Mouse (Mus musculus) embryonic facial prominence, embryonic 12.5 days (tissue): ENCODE data around the gene Krit1. TPM values are rescaled to one million over a fixed set of nuclear protein-coding genes. Genes with fewer than 3 reads are reported as not detected.
"Not testable (repeated sequence)": the region's sequence is repeated elsewhere in the genome, so short reads cannot be mapped to it uniquely, and the experiment has no call there.

Source experiments
- ATAC-seq: fragments of 200-750 bp; cut with Nextera tagmentation; 2 replicates; pipeline ENCODE4 v1.8.0; 2017; ENCODE audit not compliant: insufficient number of reproducible peaks, insufficient read depth, low FRiP score, low TSS enrichment
- H3K27ac ChIP-seq: fragments of 300-500 bp; sonication (generic); 2 replicates; pipeline ENCODE4 v1.5.1; 2016; ENCODE audit warnings: mild to moderate bottlenecking
- H3K27me3 ChIP-seq: fragments of 300-500 bp; sonication (generic); 2 replicates; pipeline ENCODE4 v1.6.1; 2016; ENCODE audit warnings: mild to moderate bottlenecking, moderate library complexity
- H3K36me3 ChIP-seq: fragments of 300-500 bp; sonication (generic); 2 replicates; pipeline ENCODE4 v1.6.1; 2016; ENCODE audit warnings: mild to moderate bottlenecking
- H3K4me1 ChIP-seq: fragments of 300-500 bp; sonication (generic); 2 replicates; pipeline ENCODE4 v1.6.1; 2016
- H3K4me2 ChIP-seq: fragments of 300-500 bp; sonication (generic); replicated peaks from 2 replicates; pipeline ENCODE4 v1.6.1; 2016; ENCODE audit warnings: mild to moderate bottlenecking, moderate library complexity
- H3K4me3 ChIP-seq: fragments of 300-500 bp; sonication (generic); 2 replicates; pipeline ENCODE4 v1.5.1; 2016; ENCODE audit warnings: mild to moderate bottlenecking
- H3K9ac ChIP-seq: fragments of 300-500 bp; sonication (generic); 2 replicates; pipeline ENCODE4 v1.6.1; 2016; ENCODE audit warnings: mild to moderate bottlenecking, moderate library complexity
- H3K9me3 ChIP-seq: fragments of 300-500 bp; sonication (generic); 2 replicates; pipeline ENCODE4 v1.6.1; 2016; ENCODE audit warnings: mild to moderate bottlenecking, moderate library complexity
- WGBS: fragments of 180-500 bp; shearing (Covaris S2); methylation state at CpG from one replicate; pipeline ENCODE4 v1.1.7; 2016; 5-methylcytosine and 5-hydroxymethylcytosine counted together
- polyA plus RNA-seq: library from polyadenylated mRNA; unstranded; fragments of >200 nt; fragmentation: Nextera tagmentation; extraction: Ambion mirVana; gene quantifications from 2 replicates; pipeline ENCODE4 v1.2.1, GENCODE M21; 2016

The Krit1 gene
- polyA plus RNA-seq: 67.0 and 68.9 TPM in 2 replicates

DNA sequence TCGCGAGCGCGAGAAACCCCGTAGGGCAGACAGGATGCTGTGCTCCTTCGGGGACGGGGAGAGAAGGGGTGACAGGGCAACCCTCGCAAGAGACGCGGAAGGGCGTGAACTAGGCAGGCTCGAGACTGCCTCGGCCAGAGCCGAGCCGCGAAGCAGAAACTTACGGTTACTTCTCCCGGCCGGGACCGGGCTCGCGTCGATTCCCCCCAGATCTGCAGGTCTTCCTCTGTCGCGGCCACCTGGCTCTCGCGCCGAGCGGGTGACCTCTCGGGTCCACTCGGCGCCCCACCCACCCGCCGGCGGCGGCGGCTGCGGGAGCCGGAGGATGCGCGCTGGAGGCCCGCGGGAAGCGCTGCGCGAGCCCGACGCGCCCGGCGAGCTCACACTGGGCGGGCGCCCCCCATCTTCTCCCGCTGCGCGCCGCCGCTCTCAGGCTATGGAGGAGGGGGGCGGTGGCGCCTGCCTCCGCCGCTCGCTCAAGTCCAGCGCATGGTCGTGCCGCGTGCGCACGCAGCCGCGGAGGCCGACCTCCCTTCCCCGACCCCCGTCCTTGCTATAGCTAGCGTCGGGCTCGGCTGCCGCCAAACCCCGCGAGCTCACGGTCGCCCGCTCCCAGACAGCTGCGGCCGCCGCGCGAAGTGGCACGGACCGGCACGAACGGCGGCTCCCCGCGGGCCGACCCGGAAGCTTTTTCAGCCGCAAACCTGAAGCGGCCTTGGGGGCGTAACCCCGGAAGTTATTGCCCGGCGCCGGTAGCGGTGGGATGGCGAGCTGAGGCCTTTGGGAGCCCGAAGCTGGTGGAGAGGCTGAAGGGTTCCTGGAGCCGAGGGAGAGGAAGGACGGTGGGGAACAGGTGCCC, at the start of gene Krit1, which contains the start of gene Ankib1:
Krit1 (plus strand) TSS at position 752 of the 859 bp plus-strand sequence.
Ankib1 (minus strand) TSS at position 493 of the 859 bp plus-strand sequence.
- Histone ChIP-seq H3K27ac (peak within 1 kb of the TSS; percentile 88), H3K27me3 (no peaks in the 10 kb centered on the region), H3K4me2 (peak within 1 kb of the TSS; percentile 76), H3K4me1 (peaks cover 9% of the 10 kb centered on the region; the same call in 1 of the 2 replicates), H3K9ac (peak within 1 kb of the TSS; percentile 77), H3K36me3 (no peaks in the 10 kb centered on the region), H3K9me3 (no peaks in the 10 kb centered on the region), H3K4me3 (peak within 1 kb of the TSS; percentile 93)
- ATAC-seq: peak; percentile 94
- under 1% methylated on average over 76 of the region's 109 CpGs for WGBS

DNA sequence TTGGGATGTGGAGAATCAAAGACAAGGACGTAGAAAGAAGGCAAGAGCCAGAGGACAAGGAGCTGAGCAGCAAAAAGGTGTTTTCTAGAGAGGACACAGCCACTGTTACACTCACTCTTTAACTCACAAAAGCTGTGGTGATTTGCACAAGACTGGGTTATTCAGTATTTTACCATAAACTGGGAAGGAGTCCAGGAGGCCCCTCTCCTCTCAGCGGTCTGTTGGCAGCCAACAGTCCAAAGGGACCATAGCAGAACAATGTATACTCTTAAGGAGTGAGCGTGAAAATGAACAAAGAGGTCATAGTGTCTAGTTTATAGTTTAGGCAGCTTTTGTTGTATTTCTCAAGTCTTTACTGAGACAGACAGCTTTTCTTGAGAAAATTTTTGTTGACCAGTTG, 31.5 kb upstream of the Krit1 start:
- no peaks in the 10 kb centered on the region for H3K9me3 ChIP-seq
- no peak overlapping the region for H3K4me2 ChIP-seq
- H3K4me3 ChIP-seq: no peak overlapping the region
- no peaks in the 10 kb centered on the region for H3K4me1 ChIP-seq
- H3K27ac ChIP-seq: no peak overlapping the region
- 75% methylated on average over 3 of the region's 3 CpGs for WGBS
- ATAC-seq: no peak
- H3K9ac ChIP-seq: no peak overlapping the region
- H3K27me3 ChIP-seq: no peaks in the 10 kb centered on the region
- no peaks in the 10 kb centered on the region for H3K36me3 ChIP-seq

DNA sequence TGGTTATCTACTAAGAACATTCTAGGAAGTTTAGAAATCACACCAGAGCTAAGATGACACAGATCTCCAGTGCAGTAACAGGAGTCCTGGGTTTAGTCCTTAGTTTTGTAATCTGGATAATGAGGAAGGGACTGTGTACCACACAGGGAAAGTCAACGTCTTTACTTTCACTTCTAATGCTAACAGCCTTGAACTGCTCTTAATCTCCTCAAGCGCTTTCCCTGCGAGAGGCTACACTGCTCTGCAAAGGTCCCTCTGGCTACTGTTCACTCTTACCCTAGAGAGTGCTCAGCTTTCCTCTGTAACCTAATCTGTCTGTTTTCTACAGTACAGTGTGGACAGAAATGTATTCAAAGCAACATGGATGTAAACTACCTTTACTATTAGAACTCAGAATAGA, 31.0 kb upstream of the Krit1 start:
- Histone ChIP-seq H3K4me3 (no peak overlapping the region), H3K9me3 (no peaks in the 10 kb centered on the region), H3K36me3 (no peaks in the 10 kb centered on the region), H3K4me2 (no peak overlapping the region), H3K9ac (no peak overlapping the region), H3K27ac (no peak overlapping the region), H3K4me1 (no peaks in the 10 kb centered on the region), H3K27me3 (no peaks in the 10 kb centered on the region)
- 71% methylated on average over 3 of the region's 3 CpGs for WGBS
- no peak for ATAC-seq

GRCm38 (mm10) chr5:3782670-3783069, 20.3 kb upstream of the Krit1 start:
- ATAC-seq: no peak
- Histone ChIP-seq H3K4me2 (no peak overlapping the region), H3K9ac (no peak overlapping the region), H3K27me3 (no peaks in the 10 kb centered on the region), H3K9me3 (no peaks in the 10 kb centered on the region), H3K4me3 (no peak overlapping the region), H3K4me1 (no peaks in the 10 kb centered on the region), H3K27ac (no peak overlapping the region), H3K36me3 (no peaks in the 10 kb centered on the region)

- Histone ChIP-seq H3K9me3 (no peaks in the 10 kb centered on the region), H3K4me2 (no peak overlapping the region), H3K4me1 (no peaks in the 10 kb centered on the region), H3K4me3 (no peak overlapping the region), H3K9ac (no peak overlapping the region), H3K27ac (no peak overlapping the region), H3K36me3 (no peaks in the 10 kb centered on the region), H3K27me3 (no peaks in the 10 kb centered on the region)
- 83% methylated on average over 2 of the region's 2 CpGs for WGBS
- no peak for ATAC-seq
Observed at GRCm38 (mm10) chr5:3783947-3784681, 18.9 kb upstream of the Krit1 start.

DNA sequence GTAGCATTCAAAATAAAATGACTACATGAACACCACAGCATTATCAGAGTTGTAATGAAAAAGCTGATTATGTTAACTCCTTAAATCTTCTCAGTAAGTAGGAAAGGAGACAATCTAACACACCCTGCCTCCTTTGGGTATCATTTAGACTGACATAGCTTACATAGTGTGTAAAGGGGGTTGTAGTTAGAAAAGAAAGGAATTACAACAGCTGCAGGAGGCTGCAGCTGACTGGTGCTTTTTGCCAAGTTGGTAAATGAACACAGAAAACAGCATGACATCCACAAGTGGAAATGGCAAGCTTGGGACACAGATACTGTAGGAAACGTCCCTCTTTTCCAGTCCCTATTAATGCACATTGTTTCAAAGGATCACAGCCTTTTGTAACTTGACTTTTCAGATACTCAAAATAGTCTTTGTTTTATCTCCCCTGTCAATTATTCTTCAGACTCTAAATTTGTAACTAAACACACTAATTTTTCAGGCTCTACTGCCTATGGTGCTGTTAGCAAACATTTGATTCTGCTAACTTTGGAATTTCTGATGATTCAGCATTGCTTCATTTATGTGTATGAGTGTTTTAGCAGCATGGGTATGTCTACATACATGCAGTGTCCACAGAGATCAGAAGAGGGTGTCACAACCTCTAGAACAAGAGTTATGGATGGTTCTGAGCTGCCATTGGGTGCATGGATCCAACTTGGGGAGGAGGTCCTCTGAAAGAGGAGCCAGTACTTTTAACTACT, 18.1 kb upstream of the Krit1 start:
- no peaks in the 10 kb centered on the region for H3K27me3 ChIP-seq
- H3K36me3 ChIP-seq: no peaks in the 10 kb centered on the region
- no peaks in the 10 kb centered on the region for H3K9me3 ChIP-seq
- H3K4me2 ChIP-seq: no peak overlapping the region
- no peak overlapping the region for H3K9ac ChIP-seq
- H3K4me3 ChIP-seq: no peak overlapping the region
- H3K27ac ChIP-seq: no peak overlapping the region
- no peak for ATAC-seq
- no peaks in the 10 kb centered on the region for H3K4me1 ChIP-seq
- WGBS: 72% methylated on average over 1 of the region's 1 CpGs

GRCm38 (mm10) chr5:3787548-3787947, 15.4 kb upstream of the Krit1 start:
- H3K9me3 ChIP-seq: no peaks in the 10 kb centered on the region
- H3K4me1 ChIP-seq: no peaks in the 10 kb centered on the region
- H3K9ac ChIP-seq: no peak overlapping the region
- no peaks in the 10 kb centered on the region for H3K36me3 ChIP-seq
- no peak overlapping the region for H3K27ac ChIP-seq
- no peak for ATAC-seq
- H3K27me3 ChIP-seq: no peaks in the 10 kb centered on the region
- no peak overlapping the region for H3K4me2 ChIP-seq
- WGBS: 85% methylated on average over 4 of the region's 4 CpGs
- H3K4me3 ChIP-seq: no peak overlapping the region

DNA sequence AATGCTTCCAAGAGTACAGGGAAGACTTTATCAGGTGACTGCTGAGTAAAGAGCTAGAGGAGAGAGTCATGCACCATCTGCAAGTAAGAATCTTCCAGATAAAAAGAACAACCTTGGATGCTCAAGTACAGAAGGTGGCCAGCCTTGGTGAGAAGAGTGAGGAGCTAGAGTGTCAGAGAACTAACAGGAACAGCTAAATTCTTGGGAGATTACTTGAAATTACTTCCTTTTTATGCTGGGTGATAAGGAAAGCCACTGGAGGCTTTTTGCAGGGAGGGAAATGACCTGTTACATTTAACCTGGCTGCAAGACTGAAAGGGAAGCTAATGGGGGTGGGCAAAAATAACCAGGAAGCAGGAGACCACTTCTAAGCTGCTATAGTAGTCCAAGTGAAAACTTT, 11.9 kb upstream of the Krit1 start:
- H3K4me3 ChIP-seq: no peak overlapping the region
- H3K9me3 ChIP-seq: no peaks in the 10 kb centered on the region
- H3K36me3 ChIP-seq: no peaks in the 10 kb centered on the region
- no peak for ATAC-seq
- H3K27ac ChIP-seq: no peak overlapping the region
- no peak overlapping the region for H3K4me2 ChIP-seq
- H3K4me1 ChIP-seq: no peaks in the 10 kb centered on the region
- H3K9ac ChIP-seq: no peak overlapping the region
- no peaks in the 10 kb centered on the region for H3K27me3 ChIP-seq

DNA sequence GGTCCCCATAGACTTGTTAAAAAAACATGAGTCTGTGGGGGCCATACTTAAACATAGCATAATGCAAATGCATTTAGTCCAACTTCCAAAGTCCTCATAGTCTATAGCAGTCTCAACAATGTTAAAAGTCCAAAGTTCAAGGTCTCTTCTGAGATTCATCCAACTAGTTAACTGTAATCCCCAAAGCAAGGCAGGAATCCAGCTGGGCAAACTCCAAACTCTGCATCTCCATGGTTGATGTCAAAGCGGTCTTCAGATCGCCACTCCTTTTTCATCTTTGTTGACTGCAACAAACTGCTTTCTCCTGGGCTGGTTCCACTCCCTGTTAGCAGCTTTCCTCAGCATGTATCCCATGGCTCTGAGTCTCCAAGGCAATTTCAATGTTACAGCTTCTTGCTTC, 5.9 kb upstream of the Krit1 start:
- 98% methylated on average over 2 of the region's 2 CpGs for WGBS
- not testable (repeated sequence) for H3K4me3 ChIP-seq

DNA sequence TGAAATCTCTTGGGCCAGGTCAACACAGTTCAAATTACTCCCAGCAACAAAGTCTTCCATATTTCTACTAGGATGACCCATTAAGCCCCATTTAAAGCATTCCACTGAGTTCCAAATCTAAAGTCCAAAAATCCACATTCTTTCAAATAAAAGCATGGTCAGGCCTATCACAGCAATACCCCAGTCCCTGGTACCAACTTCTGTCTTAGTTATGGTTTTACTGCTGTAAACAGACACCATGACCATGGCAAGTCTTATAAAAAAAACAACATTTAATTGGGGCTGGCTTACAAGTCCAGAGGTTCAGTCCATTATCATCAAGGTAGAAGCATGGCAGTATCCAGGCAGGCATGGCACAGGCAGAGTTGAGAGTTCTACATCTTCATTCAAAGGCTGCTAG, 4.3 kb upstream of the Krit1 start:
- not testable (repeated sequence) for ATAC-seq, H3K36me3 ChIP-seq, H3K27ac ChIP-seq, H3K27me3 ChIP-seq, H3K4me1 ChIP-seq, H3K4me2 ChIP-seq, H3K9ac ChIP-seq, H3K9me3 ChIP-seq, H3K4me3 ChIP-seq

More for the DNA sequence above, 5.9 kb upstream of the Krit1 start:
- not testable (repeated sequence) for H3K36me3 ChIP-seq, H3K27me3 ChIP-seq, H3K9me3 ChIP-seq, H3K9ac ChIP-seq, H3K27ac ChIP-seq, H3K4me1 ChIP-seq, H3K4me2 ChIP-seq, ATAC-seq

- no peak overlapping the region for H3K4me2 ChIP-seq
- 84% methylated on average over 1 of the region's 1 CpGs for WGBS
- H3K4me1 ChIP-seq: peaks cover 9% of the 10 kb centered on the region; the same call in 1 of the 2 replicates
- no peaks in the 10 kb centered on the region for H3K36me3 ChIP-seq
- H3K4me3 ChIP-seq: no peak overlapping the region
- no peak overlapping the region for H3K9ac ChIP-seq
- ATAC-seq: no peak
- no peaks in the 10 kb centered on the region for H3K27me3 ChIP-seq
- no peaks in the 10 kb centered on the region for H3K9me3 ChIP-seq
- H3K27ac ChIP-seq: no peak overlapping the region
Observed at GRCm38 (mm10) chr5:3800041-3800440, 2.9 kb upstream of the Krit1 start.
